Mouse (Mus musculus) left cerebral cortex, postnatal 36 days (tissue): ENCODE data around the gene Snx8. TPM values are rescaled to one million over a fixed set of nuclear protein-coding genes. Genes with fewer than 3 reads are reported as not detected.

Source experiments
- DNase-seq, 2 experiments: peaks; one replicate each; pipeline ENCODE4 v3.0.0; 2021 to 2022; ENCODE audit warnings: low spot score in 2 of 2, mixed read lengths in 1 of 2
- intact Hi-C: fragments of 180-260 bp; cut with DNase I; formaldehyde crosslinking; loops from one replicate; pipeline ENCODE4 v1.15.1; 2025
- total RNA-seq, 2 experiments: library from RNA; stranded (reverse); gene quantifications; 2 replicates each; pipeline ENCODE4 v1.2.3; 2021

Gene Snx8
- total RNA-seq: 10 to 100 TPM; 12.1 to 15.1 TPM

DNA sequence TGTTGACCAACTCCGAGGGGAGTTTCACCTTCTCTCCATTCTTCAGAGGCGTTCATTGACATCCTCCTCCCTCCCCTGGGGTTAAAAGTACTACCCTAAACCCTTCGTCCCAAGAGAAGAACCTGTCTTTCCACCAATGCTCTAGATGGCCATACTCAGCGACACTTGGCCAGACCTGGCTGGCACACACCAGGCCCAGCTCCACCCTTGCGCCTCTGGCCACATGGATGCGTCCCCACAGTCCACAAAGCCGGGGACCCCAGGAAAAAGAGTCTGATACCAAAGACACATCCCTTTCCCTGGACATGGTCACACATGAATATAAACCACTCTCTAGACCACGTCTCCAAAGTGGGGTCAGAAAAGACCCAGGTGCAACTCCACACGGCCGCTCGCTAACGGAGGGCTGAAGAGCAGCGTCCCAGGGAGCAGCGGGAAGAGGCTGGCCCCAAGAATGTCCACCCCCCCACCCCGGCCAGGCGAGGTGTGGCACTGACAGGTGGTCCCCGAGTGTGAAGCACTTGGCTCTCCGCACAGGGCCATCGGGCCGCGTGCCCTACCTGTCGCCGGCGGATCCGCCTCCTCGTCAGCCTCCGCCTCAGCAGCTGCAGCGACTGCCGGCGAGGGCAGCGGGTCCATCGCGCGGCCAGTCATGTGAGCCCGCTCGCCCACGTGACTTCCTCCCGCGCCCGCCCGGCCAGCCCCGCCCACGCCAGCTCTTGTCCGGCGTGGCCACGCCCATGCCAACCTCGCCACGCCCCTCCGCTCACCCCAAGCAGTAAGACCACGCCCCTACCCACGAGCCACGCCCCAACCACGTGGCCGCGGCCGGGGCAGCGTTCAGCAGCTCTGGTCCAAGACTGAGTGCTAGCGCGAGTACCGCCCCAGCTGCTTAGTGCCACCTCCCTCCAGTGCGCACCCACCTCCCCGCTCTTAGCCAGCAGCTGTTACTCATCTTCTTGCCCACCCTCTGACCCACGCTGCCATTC, at the start of gene Snx8:
Gene Snx8 (minus strand): TSS at position 675 of the 989 bp plus-strand sequence.
- intact Hi-C loops: no loop called here
- DNase-seq: peak; percentile 84 to 85

DNA sequence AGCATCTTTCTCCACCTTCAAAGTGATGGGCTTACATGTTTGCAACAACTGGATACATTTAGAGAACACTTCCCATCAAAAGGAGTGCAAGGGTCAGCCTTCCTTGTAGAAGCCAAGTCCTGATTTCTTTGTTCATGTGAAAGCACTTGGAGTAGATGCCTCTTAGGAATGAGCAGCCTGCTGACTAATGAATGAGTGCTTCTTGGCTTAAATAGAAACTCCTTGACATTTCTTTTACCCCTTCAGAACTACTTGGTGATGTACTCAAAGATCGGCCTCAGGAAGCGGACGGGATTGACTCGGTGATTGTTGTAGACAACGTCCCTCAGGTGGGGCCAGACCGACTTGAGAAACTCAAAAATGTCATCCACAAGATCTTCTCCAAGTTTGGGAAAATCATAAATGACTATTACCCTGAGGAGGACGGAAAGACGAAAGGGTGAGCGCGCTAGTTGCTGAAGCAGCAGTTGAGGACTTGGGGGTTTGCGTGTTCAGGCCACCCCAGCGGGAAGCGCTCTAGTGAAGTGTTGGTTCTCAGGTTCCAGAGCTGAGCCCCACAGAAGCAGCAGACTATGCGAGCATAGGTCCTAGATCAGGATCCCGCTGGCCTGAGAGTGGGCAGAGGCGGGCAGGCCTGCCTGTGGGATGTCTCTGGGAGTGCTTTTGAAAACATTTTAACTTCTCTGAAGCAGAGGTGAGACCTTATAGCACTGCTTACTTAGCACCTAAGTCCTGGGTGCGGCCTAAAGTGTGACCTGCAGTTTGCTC, 36.1 kb upstream of the Snx8 start:
- no peak for DNase-seq
- intact Hi-C loops: no loop called here

DNA sequence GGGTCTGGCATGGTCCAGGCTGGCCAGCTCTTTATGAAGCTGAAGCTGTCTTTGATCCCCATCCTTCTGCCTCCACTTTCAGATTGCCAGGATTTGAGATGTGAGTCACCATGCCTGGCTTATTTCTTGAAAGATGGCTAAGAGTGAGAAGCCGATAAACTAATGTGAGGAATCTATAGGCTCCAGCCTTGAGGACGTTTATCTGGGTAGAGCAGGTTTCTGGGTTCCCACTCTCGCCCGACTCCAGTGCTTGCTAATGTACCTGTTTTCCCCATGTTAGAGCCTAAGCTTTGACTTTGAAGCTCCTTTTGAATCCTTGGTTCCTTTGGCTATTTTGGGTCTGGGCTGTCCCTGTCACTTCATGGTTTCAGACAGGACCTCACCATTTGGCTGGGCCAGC, 31.6 kb upstream of the Snx8 start:
- intact Hi-C loops: no loop called here
- DNase-seq: no peak

DNA sequence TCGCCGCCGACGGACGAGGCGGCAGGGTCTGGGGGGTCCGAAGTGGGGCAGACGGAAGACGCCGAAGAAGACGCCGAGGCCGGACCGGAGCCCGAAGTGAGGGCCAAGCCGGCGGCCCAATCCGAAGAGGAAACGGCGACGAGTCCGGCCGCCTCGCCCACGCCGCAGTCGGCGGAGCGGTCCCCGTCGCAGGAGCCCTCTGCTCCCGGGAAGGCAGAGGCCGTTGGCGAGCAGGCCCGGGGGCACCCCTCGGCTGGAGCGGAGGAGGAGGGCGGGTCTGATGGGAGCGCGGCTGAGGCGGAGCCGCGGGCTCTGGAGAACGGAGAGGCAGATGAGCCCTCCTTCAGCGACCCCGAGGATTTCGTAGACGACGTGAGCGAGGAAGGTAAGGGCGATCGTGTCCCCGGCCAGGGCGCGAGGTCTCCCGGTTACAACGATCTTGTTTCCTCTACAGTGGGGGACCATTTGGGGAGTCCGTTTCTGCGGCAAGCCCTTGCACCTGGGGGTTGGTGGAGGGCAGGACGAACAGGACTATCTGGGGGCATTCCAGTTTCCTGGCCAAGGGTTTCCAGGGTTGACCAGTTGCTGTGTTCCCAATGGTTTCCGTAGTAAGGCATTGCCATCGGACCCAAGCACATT, 30.5 kb upstream of the Snx8 start:
- intact Hi-C loops: loop anchor here (2.0 to 10.0 kb wide), 3 partner anchors 85 to 117 kb away; partner anchors contain the start of genes Chst12, Mad1l1 and Nudt1
- DNase-seq: no peak

DNA sequence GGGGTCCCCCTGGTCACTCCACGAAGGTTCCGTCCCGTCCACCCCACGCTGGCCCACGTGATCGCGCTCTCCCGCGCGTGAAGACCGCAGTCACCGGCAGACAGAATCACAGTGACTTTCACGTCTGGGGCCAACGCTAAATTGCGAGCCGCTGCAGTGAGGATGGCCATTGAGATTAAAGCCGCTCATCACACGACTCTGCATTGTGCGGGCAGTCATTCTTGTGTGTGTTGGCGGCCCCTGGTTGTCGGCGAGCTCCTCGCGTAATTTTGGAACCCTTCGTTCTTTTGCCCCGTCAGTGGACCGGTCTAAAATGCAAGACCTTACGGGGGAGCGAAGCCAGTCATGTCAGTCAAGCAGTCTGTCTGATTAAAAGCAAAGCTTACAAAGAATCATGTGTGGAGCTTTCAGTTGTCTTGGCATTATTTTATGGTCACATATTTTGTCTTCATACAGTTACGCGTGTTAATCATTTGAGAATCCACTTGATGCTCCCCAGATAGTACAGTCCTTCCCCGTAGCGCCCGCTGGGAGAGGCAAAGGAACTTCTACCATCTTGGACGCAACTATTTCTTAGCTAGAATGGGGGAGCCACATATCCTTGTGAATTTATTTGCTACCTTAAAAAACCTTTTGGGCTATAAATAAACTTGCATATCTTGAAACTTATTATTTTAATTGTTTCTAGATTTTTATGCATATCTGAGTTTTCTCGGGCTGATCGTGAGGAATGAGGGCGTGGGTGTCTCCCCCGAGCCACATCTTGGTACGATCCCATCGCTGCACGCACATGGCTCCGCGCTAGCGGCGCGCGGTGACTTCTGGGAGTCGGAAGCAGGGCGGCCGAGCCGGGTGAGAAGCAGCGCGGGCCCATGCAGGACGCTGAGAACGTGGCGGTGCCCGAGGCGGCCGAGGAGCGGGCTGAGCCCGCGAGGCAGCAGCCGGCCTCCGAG, 29.7 kb upstream of the Snx8 start, which contains the start of gene Eif3b:
Gene Eif3b (plus strand): TSS at position 840 of the 953 bp plus-strand sequence.
- peak; percentile 90 to 92 for DNase-seq
- intact Hi-C loops: loop anchor here (2.0 to 10.0 kb wide), 3 partner anchors 86 to 118 kb away; partner anchors contain the start of genes Chst12, Mad1l1 and Nudt1

DNA sequence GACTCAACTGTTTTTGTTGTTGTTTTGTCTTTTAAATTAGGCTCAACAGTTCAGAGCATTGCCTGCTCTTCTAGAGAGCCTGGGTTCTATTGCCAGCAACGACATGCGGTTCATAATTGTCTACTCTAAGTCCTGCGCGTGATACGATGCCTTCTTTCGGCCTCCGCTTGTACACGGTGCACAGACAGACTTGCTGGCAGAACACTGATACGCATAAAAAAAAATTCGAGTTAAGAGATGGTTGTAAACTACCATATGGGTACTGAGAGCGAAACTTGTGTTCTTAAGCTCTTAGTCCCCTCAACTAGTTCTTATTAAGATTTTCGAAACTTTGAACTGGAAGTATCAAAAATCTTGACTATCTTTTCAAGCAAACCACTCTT, 29.0 kb upstream of the Snx8 start:
- intact Hi-C loops: loop anchor here (2.0 to 10.0 kb wide), 3 partner anchors 87 to 119 kb away; partner anchors contain the start of genes Chst12, Mad1l1 and Nudt1
- DNase-seq: peak in 1 of 2 experiments; percentile 11

DNA sequence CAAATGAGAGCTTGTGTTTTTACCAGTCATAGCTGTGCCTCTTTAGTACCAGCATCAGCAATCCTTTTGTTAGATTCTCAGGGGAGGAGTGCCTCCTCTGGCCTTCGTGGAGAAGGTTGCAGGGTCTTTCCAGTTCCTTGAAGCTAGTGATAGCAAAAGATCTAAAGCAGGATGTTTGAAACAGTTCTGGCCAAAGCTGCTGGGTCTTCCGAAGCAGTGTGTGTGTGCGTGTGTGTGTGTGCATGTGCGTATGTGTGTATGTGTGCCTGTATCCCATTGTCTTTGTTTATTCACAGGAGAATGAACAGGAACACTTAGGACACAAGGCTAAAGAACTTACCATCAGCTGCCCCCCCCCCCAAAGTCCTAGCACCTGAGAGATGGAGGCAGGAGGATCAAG, 25.6 kb upstream of the Snx8 start:
- intact Hi-C loops: loop anchor here (5.0 to 10.0 kb wide), 4 partner anchors 77 to 577 kb away; partner anchors contain the start of genes Chst12, Mad1l1 and Nudt1
- no peak for DNase-seq

DNA sequence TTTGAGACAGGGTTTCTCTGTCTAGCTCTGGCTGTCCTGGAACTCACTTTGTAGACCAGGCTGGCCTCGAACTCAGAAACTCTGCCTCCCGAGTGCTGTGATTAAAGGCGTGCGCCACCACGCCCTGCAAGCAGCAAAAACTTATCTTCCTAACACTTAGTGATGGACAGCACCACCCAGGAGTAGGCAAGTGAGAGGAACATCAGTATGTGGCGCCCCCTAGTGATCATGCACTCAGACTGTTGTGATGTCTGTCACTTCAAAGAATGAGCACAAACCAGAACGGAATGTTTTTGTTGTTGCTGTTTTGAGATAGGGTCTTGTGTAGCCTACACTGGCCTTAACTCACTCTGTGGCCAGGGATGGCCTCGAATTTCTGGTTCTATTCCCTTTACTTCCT, 22.3 kb upstream of the Snx8 start:
- intact Hi-C loops: loop anchor here (5.0 to 10.0 kb wide), 3 partner anchors 74 to 574 kb away; partner anchors contain the start of gene Chst12
- peak; percentile 19 to 45 for DNase-seq

DNA sequence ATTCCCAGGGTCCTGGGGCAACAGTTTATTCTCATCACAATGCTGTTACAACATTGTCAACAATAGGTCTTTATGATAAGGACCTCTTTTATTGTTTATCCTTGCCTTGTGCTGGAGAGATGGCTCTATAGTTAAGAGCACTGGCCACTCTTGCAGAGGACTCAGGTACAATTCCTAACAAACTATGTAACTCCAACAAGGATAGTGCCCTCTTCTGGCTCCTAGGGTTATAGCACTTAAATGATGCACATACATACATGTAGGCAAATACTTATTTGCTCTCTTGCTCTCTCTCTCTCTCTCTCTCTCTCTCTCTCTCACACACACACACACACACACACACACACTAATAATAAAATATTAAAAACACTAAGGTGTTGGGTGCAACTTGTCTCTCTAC, 19.7 kb upstream of the Snx8 start:
- intact Hi-C loops: no loop called here
- DNase-seq: no peak

DNA sequence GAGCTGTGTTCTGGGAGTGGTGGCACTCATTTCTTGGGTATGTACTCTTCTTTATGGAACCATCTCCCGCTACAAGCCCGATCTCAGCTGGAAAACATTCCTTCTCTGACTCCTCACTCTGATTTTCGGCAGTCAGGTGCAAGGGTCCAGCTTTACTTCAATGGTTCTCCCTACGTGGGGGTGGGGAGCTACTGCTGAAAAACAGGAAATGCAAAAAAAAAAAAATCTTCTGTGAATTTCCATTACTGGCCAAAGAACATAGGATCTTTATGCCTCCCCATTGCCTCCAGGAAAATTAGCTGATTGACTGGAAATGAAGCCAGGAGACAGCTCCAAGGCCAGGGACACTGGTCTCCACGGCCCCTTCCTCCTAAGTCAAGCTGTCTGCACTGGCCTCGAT, 17.6 kb upstream of the Snx8 start:
- no peak for DNase-seq
- intact Hi-C loops: no loop called here

DNA sequence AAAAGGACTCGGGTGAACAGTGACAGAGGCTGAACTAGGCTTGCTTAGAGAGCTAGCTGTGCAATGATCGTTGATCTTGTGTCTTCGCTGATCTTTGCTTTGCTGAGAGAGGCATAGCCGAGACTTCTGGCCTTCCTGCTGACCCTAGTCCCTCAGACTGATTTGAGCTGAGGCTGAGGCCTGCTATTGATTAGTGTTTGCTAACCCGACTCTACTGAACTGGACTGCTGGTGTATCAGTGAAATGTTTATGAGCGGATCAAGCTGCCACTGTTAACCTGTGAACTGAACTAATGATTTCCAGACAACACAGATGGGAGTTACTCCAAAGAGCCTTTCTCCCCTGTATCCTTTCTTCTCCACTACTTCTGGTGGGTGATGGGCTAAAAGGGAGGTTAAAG, 16.1 kb upstream of the Snx8 start:
- no peak for DNase-seq
- intact Hi-C loops: no loop called here

DNA sequence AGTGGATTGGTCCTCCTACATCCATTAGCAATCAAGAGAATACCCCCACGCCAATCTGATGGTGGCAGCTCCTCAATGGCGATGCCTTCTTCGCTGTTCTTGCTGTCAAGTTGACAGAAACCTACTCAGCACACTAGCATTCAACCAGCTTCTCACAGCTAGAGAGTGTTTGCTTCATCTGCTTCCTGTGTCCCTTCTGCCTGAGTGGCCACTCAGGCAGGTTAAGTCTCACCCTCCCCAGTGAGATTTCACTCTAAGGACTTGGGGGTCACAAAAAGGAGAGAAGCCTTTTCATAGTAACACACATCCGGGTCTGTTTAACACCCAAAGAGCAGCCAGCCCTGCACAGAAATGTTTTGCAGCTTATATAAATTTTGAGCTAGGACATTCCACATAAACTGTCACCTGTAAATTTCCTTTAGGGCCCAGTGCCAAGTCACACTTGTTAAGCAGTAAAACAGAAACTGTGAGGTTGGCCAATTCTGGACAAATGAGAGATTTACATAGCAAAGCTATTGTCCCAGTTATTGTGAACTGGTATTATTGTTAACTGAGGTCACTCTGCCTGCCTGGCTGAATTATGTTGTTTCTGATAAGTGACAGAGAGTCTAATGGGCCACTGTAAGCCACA, 13.7 kb upstream of the Snx8 start:
- intact Hi-C loops: no loop called here
- DNase-seq: no peak

DNA sequence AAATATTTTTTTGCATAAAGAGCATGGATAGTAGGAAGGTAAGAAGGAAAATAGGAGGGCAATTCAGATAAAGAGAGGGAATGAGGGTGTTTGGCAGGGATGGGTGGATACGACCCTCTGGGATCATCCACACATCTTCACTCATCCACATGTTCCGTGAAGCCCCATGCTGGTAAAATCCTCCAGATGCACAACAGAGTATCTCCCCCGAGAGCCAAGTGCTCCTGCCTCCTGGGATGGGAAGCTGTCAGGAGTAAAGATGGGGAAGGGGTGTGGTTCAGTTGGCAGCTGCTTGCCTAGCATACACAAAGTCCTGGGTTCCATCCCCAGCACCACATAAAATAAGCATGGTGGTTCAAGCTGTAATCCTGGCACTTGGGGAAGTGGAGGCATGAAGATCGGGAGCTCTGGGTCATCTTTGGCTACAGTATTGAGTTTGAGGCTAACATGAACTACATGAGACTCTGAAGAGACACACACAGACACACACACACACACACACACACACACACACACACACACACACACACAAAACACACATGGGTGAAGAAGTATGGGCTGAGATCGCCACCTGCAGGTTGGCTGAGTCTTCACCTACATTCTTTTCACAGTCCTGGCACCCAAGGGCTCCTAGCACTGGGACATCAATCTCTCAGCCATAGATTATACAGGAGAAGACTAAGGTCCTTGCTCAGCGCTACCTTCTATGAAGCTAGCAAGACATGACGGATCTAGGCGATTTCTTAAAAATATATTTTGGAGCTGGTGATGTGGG, 7.3 kb upstream of the Snx8 start:
- no peak for DNase-seq
- intact Hi-C loops: no loop called here

DNA sequence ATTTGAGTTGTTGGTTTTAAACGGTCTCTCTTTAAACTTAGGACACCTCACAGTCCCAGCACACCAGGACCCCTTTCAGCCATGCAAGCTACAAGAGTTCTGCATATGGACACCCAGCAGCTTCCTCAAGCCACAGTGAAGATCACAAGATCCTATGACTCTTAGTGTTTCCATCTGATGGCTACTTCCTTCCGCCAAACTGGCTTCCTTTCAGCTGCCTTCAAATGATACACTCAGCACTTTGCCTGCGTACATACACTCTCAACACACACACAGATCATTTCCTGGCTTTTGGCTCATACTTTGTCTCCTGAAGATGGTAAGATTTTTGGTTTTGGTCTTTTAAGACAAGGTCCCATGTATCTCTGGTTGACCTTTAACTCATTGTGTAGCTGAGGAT, 3.6 kb upstream of the Snx8 start:
- DNase-seq: no peak
- intact Hi-C loops: no loop called here

DNA sequence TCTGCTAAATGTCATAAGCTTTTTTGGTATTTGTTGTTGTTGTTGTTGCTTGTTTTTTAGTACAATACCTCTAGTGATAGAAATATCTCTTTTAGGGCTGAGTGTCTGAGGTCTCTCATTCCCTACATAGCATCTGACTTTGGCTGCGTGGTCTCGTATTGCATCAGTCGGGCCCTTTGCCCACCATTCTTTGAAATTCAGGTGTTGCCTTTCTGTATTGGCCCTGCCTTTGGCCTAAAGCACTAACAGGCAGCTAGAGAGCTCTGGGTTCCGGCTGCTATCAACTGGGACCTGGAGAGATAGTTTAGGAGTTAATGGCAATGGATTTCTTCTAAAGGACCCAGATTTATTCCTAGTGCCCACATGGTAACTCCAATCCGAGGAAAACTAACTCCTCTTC, 2.9 kb upstream of the Snx8 start:
- DNase-seq: no peak
- intact Hi-C loops: no loop called here

DNA sequence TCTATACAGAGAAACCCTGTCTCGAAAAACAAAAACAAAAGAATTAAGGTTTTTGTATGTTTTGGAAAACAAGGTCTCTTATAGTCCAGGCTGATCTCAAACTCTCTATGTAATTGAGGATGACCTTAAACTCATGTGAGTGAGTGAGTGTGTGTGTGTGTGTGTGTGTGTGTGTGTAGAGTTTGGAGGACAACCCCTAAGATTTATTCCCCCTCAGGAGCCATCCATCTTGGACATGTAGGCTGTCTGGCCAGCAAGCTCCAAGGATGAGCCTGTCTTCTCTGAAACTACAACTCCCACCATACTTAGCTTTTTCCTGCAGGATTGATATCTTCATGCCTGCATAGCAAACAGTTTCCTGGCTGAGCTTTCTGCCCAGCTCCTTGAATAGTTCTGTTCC, 2.4 kb upstream of the Snx8 start:
- DNase-seq: no peak
- intact Hi-C loops: no loop called here

DNA sequence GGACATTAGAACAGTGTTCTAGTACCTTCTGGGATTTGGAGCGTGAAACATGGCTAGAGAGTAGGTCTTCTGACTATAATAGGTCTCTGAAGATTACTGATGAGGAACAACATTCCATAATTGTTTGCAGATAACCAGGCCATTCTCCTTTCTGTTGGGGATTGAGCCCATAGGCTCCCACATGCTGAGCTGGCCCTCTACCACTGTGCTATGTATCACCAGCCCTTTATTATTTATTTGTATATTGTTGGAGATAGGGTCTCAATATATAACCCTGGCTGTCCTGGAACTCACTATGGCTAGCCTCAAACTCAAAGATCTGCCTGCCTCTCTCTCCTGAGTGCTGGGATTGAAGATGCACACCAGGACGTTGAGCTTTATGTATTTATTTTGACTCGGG, 585 bp upstream of the Snx8 start:
- intact Hi-C loops: no loop called here
- DNase-seq: no peak
